Mouse (Mus musculus) hindbrain, embryonic 13.5 days (tissue): ENCODE results near the gene Morf4l1. TPM values are rescaled to one million over a fixed set of nuclear protein-coding genes. Genes with fewer than 3 reads are reported as not detected.
A peak's percentile ranks its signal among the peaks of the same experiment; 100 is the strongest.
"Not testable (repeated sequence)": the region's sequence is repeated elsewhere in the genome, so short reads cannot be mapped to it uniquely, and the experiment has no call there.

Source experiments
- ATAC-seq: fragments of 200-750 bp; cut with Nextera tagmentation; 2 replicates; pipeline ENCODE4 v1.8.0; 2017; ENCODE audit warnings: moderate TSS enrichment; ENCODE audit not compliant: low FRiP score
- H3K27ac ChIP-seq: fragments of 300-500 bp; sonication (generic); 2 replicates; pipeline ENCODE4 v1.5.1; 2015; ENCODE audit warnings: inconsistent platforms, mild to moderate bottlenecking, moderate library complexity
- H3K27me3 ChIP-seq: fragments of 300-500 bp; sonication (generic); 2 replicates; pipeline ENCODE4 v1.6.1; 2015; ENCODE audit warnings: mild to moderate bottlenecking, inconsistent platforms
- H3K36me3 ChIP-seq: fragments of 300-500 bp; sonication (generic); 2 replicates; pipeline ENCODE4 v1.6.1; 2015; ENCODE audit warnings: mild to moderate bottlenecking, inconsistent platforms
- H3K4me1 ChIP-seq: fragments of 300-500 bp; sonication (generic); replicated peaks from 2 replicates; pipeline ENCODE4 v1.6.1; 2015; ENCODE audit warnings: inconsistent platforms
- H3K4me2 ChIP-seq: fragments of 300-500 bp; sonication (generic); 2 replicates; pipeline ENCODE4 v1.6.1; 2015; ENCODE audit warnings: inconsistent platforms, mild to moderate bottlenecking, moderate library complexity
- H3K4me3 ChIP-seq: fragments of 300-500 bp; sonication (generic); 2 replicates; pipeline ENCODE4 v1.5.1; 2015; ENCODE audit warnings: mild to moderate bottlenecking, inconsistent platforms
- H3K9ac ChIP-seq: fragments of 300-500 bp; sonication (generic); 2 replicates; pipeline ENCODE4 v1.6.1; 2015; ENCODE audit warnings: mild to moderate bottlenecking, inconsistent platforms
- H3K9me3 ChIP-seq: fragments of 300-500 bp; sonication (generic); 2 replicates; pipeline ENCODE4 v1.6.1; 2016; ENCODE audit warnings: inconsistent platforms
- WGBS: fragments of 180-500 bp; shearing (Covaris S2); methylation state at CpG from one replicate; pipeline ENCODE4 v1.1.7; 2015; 5-methylcytosine and 5-hydroxymethylcytosine counted together
- polyA plus RNA-seq: library from polyadenylated mRNA; unstranded; fragments of >200 nt; fragmentation: Nextera tagmentation; extraction: Ambion mirVana; gene quantifications from 2 replicates; pipeline ENCODE4 v1.2.1, GENCODE M21; 2015

Gene Morf4l1
- polyA plus RNA-seq, 1 experiment from 2014 or later, result 546 TPM

GRCm38 (mm10) chr9:90076131-90076530 lies 38.4 kb downstream of the Morf4l1 start:
- H3K27ac ChIP-seq, result no peak overlapping the region
- H3K4me1 ChIP-seq, result no peaks in the 10 kb centered on the region
- WGBS, result 83% methylated on average over 5 of the region's 5 CpGs
- no peak overlapping the region for H3K4me3 ChIP-seq
- H3K36me3 ChIP-seq, result no peaks in the 10 kb centered on the region
- no peak overlapping the region for H3K4me2 ChIP-seq
- ATAC-seq, result no peak
- H3K9ac ChIP-seq, result no peak overlapping the region
- no peaks in the 10 kb centered on the region for H3K9me3 ChIP-seq
- H3K27me3 ChIP-seq, result no peaks in the 10 kb centered on the region

GRCm38 (mm10) chr9:90075336-90075735 lies 39.2 kb downstream of the Morf4l1 start:
- no peaks in the 10 kb centered on the region for H3K27me3 ChIP-seq
- WGBS, result 87% methylated on average over 4 of the region's 4 CpGs
- no peak overlapping the region for H3K4me2 ChIP-seq
- no peak for ATAC-seq
- no peaks in the 10 kb centered on the region for H3K36me3 ChIP-seq
- no peaks in the 10 kb centered on the region for H3K4me1 ChIP-seq
- no peak overlapping the region for H3K4me3 ChIP-seq
- H3K9ac ChIP-seq, result no peak overlapping the region
- H3K27ac ChIP-seq, result no peak overlapping the region
- H3K9me3 ChIP-seq, result no peaks in the 10 kb centered on the region

- no peaks in the 10 kb centered on the region for H3K27me3 ChIP-seq
- 82% methylated on average over 7 of the region's 7 CpGs for WGBS
These were observed 44.4 kb downstream of the Morf4l1 start for GRCm38 (mm10) chr9:90070174-90070573.

GRCm38 (mm10) chr9:90069485-90069884 lies 45.1 kb downstream of the Morf4l1 start:
- Histone ChIP-seq H3K9ac (no peak overlapping the region), H3K36me3 (no peaks in the 10 kb centered on the region), H3K9me3 (no peaks in the 10 kb centered on the region), H3K4me1 (no peaks in the 10 kb centered on the region), H3K4me2 (no peak overlapping the region), H3K4me3 (no peak overlapping the region), H3K27me3 (no peaks in the 10 kb centered on the region), H3K27ac (no peak overlapping the region)
- WGBS, result 80% methylated on average over 7 of the region's 7 CpGs
- ATAC-seq, result no peak

More at GRCm38 (mm10) chr9:90070174-90070573, 44.4 kb downstream of the Morf4l1 start:
- Histone ChIP-seq H3K9ac (no peak overlapping the region), H3K27ac (no peak overlapping the region), H3K36me3 (no peaks in the 10 kb centered on the region), H3K4me3 (no peak overlapping the region), H3K4me1 (no peaks in the 10 kb centered on the region), H3K4me2 (no peak overlapping the region), H3K9me3 (no peaks in the 10 kb centered on the region)
- no peak for ATAC-seq

- H3K27ac ChIP-seq, result no peak overlapping the region
- H3K9ac ChIP-seq, result no peak overlapping the region
- no peaks in the 10 kb centered on the region for H3K4me1 ChIP-seq
- H3K4me3 ChIP-seq, result no peak overlapping the region
- no peak for ATAC-seq
- whole genome bisulfite sequencing, result 89% methylated on average over 6 of the region's 6 CpGs
- no peaks in the 10 kb centered on the region for H3K27me3 ChIP-seq
- H3K36me3 ChIP-seq, result no peaks in the 10 kb centered on the region
- no peak overlapping the region for H3K4me2 ChIP-seq
- no peaks in the 10 kb centered on the region for H3K9me3 ChIP-seq
These were observed 45.8 kb downstream of the Morf4l1 start for GRCm38 (mm10) chr9:90068786-90069185.

GRCm38 (mm10) chr9:90067341-90067740 lies 47.2 kb downstream of the Morf4l1 start:
- Histone ChIP-seq H3K4me2 (no peak overlapping the region), H3K9ac (no peak overlapping the region), H3K27ac (no peak overlapping the region), H3K9me3 (no peaks in the 10 kb centered on the region), H3K4me1 (no peaks in the 10 kb centered on the region), H3K36me3 (no peaks in the 10 kb centered on the region), H3K27me3 (no peaks in the 10 kb centered on the region), H3K4me3 (no peak overlapping the region)
- 88% methylated on average over 2 of the region's 2 CpGs for WGBS
- ATAC-seq, result no peak

DNA sequence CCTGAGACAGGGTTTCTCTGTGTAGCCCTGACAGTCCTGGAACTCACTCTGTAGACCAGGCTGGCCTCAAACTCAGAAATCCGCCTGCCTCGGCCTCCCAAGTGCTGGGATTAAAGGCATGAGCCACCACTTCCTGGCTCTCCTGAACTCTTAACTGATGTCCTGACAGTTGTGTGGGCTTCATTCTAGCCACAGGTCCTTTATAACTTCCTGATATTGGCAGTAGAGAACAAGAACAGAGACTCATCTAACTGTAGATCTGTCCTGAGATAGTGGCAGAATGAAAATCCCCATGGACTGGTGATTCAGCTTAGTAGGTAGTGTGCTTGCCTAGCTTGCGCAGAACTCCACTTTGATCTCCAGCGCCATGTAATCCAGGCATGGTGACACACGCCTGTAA lies 53.6 kb downstream of the Morf4l1 start:
- WGBS, result 93% methylated on average over 5 of the region's 5 CpGs
- not testable (repeated sequence) for ATAC-seq

GRCm38 (mm10) chr9:90060574-90060875 lies 54.0 kb downstream of the Morf4l1 start:
- H3K9ac ChIP-seq, result no peak overlapping the region
- no peak overlapping the region for H3K4me3 ChIP-seq
- ATAC-seq, result no peak
- H3K9me3 ChIP-seq, result no peaks in the 10 kb centered on the region
- 81% methylated on average over 2 of the region's 2 CpGs for WGBS
- no peak overlapping the region for H3K4me2 ChIP-seq
- peaks cover 6% of the 10 kb centered on the region; the same call in 1 of the 2 replicates for H3K27me3 ChIP-seq
- no peak overlapping the region for H3K27ac ChIP-seq
- no peaks in the 10 kb centered on the region for H3K4me1 ChIP-seq
- H3K36me3 ChIP-seq, result no peaks in the 10 kb centered on the region

More for the DNA sequence above, 53.6 kb downstream of the Morf4l1 start:
- not testable (repeated sequence) for H3K27ac ChIP-seq, H3K9me3 ChIP-seq, H3K4me1 ChIP-seq, H3K4me2 ChIP-seq, H3K4me3 ChIP-seq, H3K9ac ChIP-seq, H3K36me3 ChIP-seq, H3K27me3 ChIP-seq

DNA sequence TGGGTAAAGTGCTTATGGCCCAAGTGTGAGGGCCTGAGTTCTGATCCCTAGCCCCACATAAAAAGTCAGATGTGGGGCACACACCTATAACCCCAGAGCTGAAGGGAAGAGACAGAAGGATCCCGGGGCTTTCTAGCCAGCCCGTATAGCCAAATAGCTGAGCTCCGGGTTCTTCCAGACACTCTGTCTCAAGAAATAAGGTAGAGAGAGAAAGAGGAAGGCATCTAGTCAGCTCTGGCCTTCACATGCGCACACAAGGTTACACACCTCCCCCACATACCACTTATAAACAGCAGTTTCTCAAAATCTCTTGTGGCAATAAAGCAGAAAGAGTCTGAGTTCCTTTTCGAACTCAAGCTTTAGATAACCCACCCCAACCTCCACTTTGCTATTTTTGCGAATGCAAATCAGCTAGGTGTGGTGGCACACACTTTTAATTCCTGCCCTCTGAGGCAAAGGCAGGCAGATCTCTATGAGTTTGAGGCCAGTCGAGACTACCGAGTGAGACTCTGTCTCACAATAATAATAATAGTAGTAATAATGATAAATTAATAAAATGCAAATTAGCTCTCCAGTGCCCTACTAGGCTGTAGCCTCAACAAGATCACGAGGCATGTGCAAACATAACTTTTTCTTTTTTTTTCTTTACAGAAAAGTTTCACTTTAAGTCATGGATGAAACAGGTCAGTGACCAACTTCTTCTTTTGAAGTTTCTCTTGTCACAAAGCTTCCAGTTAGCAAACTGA lies 54.6 kb downstream of the Morf4l1 start:
- Histone ChIP-seq H3K4me2 (no peak overlapping the region), H3K36me3 (no peaks in the 10 kb centered on the region), H3K4me3 (no peak overlapping the region), H3K27me3 (peaks cover 8% of the 10 kb centered on the region), H3K4me1 (peaks cover 1% of the 10 kb centered on the region; the same call in 1 of the 2 replicates), H3K9ac (no peak overlapping the region), H3K9me3 (no peaks in the 10 kb centered on the region), H3K27ac (no peak overlapping the region)
- WGBS, result 88% methylated on average over 9 of the region's 9 CpGs
- no peak for ATAC-seq

- no peak for ATAC-seq
These were observed 57.9 kb downstream of the Morf4l1 start for GRCm38 (mm10) chr9:90056716-90057115.

GRCm38 (mm10) chr9:90055911-90056310 lies 58.7 kb downstream of the Morf4l1 start:
- Histone ChIP-seq H3K9me3 (no peaks in the 10 kb centered on the region), H3K9ac (no peak overlapping the region), H3K27me3 (peaks cover 19% of the 10 kb centered on the region), H3K4me3 (no peak overlapping the region), H3K36me3 (no peaks in the 10 kb centered on the region), H3K4me2 (no peak overlapping the region), H3K27ac (no peak overlapping the region), H3K4me1 (peaks cover 11% of the 10 kb centered on the region)
- 79% methylated on average over 3 of the region's 3 CpGs for WGBS
- ATAC-seq, result no peak

More at GRCm38 (mm10) chr9:90056716-90057115, 57.9 kb downstream of the Morf4l1 start:
- Histone ChIP-seq H3K4me2 (no peak overlapping the region), H3K36me3 (no peaks in the 10 kb centered on the region), H3K27me3 (peaks cover 19% of the 10 kb centered on the region), H3K4me1 (peaks cover 11% of the 10 kb centered on the region), H3K4me3 (no peak overlapping the region), H3K27ac (no peak overlapping the region), H3K9me3 (no peaks in the 10 kb centered on the region), H3K9ac (no peak overlapping the region)
- 77% methylated on average over 2 of the region's 2 CpGs for WGBS

GRCm38 (mm10) chr9:90055409-90055808 lies 59.2 kb downstream of the Morf4l1 start:
- peaks cover 19% of the 10 kb centered on the region for H3K27me3 ChIP-seq
- no peaks in the 10 kb centered on the region for H3K9me3 ChIP-seq
- H3K27ac ChIP-seq, result no peak overlapping the region
- H3K4me1 ChIP-seq, result peaks cover 11% of the 10 kb centered on the region
- H3K9ac ChIP-seq, result no peak overlapping the region
- no peaks in the 10 kb centered on the region for H3K36me3 ChIP-seq
- 44% methylated on average over 5 of the region's 5 CpGs for WGBS
- no peak overlapping the region for H3K4me3 ChIP-seq
- peak overlapping the region; percentile 70 for H3K4me2 ChIP-seq
- no peak for ATAC-seq
